Mouse (Mus musculus): ENCODE results near the gene Arhgap42. TPM values are rescaled to one million over a fixed set of nuclear protein-coding genes. Genes with fewer than 3 reads are reported as not detected.

The Arhgap42 gene
- not detected for polyA plus RNA-seq (2017; shearing (Covaris generic))

DNA sequence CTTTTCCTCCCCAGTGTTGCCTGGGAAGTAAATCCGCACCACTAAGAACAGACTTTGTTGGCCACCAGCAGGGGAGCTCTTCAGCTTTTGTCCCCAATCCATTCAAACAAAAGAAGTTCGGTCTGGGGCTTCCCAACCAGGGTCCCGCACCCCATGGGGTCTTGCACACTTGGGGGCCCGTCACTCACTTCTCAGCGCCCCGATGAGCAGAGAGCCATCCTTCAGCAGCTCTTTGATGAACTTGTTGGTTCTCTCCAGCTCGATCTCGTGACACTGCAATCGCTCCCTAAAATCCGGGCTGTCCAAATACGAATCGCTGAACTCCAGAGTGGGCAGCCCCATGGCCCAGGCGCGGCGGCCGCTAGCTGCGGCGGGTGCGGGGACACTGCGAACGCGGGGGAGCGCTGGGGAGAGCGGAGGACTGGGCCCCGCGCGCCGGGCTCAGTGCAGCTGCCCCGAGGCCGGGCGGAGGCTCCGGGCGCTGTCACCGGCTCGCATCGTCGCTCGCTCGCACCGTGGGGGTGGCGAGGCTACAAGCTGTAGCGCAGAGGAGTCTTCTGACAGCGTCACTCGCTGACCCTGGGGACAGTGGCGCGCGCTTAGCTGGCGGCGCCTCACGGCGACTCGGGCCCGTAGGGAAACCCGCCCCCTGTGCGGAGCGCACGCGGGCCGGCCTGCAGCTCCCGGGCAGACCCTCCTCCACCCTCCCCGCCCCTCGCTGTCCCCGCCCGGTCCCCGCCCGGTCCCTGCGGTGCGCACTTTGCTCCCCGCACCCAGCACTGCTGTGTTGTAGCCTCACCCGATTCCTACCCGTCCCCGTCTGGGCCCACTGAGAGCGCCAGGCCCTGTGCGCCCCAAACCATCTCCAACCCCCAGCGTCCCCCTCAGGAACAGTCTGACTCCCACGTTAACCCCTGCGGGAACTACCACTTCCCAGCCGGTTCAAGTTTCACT is at the start of gene Arhgap42:
Arhgap42 (minus strand) TSS at position 664 of the 954 bp plus-strand sequence.

GRCm38 (mm10) chr9:8971491-8971890 is 267.4 kb downstream of the Arhgap42 start, which contains the start of gene Gm16485:
TSS of gene Gm16485 (plus strand) at chr9:8971791.

